Mouse (Mus musculus) brain, embryonic 14.5 days (tissue): ENCODE data around the gene Tmem35b.

Experiments used
- CTCF ChIP-seq: fragments of 200-500 bp; IDR thresholded peaks from 2 replicates; pipeline ENCODE4 v1.5.1; 2012; ENCODE audit warnings: inconsistent platforms, mild to moderate bottlenecking, moderate library complexity, borderline replicate concordance; ENCODE audit not compliant: insufficient read depth, insufficient read length; ENCODE audit errors: extremely low read depth
- POLR2A ChIP-seq: fragments of 200-500 bp; IDR thresholded peaks from 2 replicates; pipeline ENCODE4 v1.6.1; 2012; ENCODE audit warnings: mild to moderate bottlenecking, inconsistent platforms, borderline replicate concordance; ENCODE audit not compliant: poor library complexity, insufficient read depth, insufficient read length, severe bottlenecking; ENCODE audit errors: extremely low read depth

DNA sequence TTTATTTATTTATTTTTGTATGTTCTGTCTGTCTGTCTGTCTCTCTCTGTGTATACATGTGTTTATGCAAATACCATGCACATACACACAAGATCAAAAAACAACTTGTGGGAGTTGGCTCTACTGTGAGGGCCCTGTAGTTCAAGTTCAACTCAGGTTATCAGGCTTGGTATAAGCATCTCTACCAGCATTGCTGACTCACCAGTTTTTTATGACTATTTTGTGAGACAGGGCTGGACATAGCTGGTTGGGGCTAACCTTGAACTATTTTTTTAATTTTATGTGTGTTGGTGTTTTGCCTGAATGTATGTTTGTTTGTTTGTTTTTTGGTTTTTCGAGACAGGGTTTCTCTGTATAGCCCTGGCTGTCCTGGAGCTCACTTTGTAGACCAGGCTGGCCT, 32.3 kb upstream of the Tmem35b start:
- TF ChIP-seq CTCF (no peak), POLR2A (no peak)
